Mouse (Mus musculus) neural tube, embryonic 15.5 days (tissue): ENCODE results near the gene Fbxw27. TPM values are rescaled to one million over a fixed set of nuclear protein-coding genes. Genes with fewer than 3 reads are reported as not detected.
"Not testable (repeated sequence)": the region's sequence is repeated elsewhere in the genome, so short reads cannot be mapped to it uniquely, and the experiment has no call there.

ENCODE experiments used
- ATAC-seq: fragments of 200-750 bp; cut with Nextera tagmentation; 2 replicates; pipeline ENCODE4 v1.8.0; 2017; ENCODE audit warnings: mild to moderate bottlenecking, moderate TSS enrichment, moderate library complexity; ENCODE audit not compliant: low FRiP score
- H3K27ac ChIP-seq: fragments of 300-500 bp; sonication (generic); replicated peaks from 2 replicates; pipeline ENCODE4 v1.5.1; 2015; ENCODE audit warnings: mild to moderate bottlenecking, inconsistent platforms
- H3K27me3 ChIP-seq: fragments of 300-500 bp; sonication (generic); replicated peaks from 2 replicates; pipeline ENCODE4 v1.6.1; 2015; ENCODE audit warnings: inconsistent platforms
- H3K36me3 ChIP-seq: fragments of 300-500 bp; sonication (generic); 2 replicates; pipeline ENCODE4 v1.6.1; 2015; ENCODE audit warnings: inconsistent platforms
- H3K4me1 ChIP-seq: fragments of 300-500 bp; sonication (generic); 2 replicates; pipeline ENCODE4 v1.6.1; 2015; ENCODE audit warnings: inconsistent platforms
- H3K4me2 ChIP-seq: fragments of 300-500 bp; sonication (generic); 2 replicates; pipeline ENCODE4 v1.6.1; 2015; ENCODE audit warnings: inconsistent platforms, mild to moderate bottlenecking, moderate library complexity
- H3K4me3 ChIP-seq: fragments of 300-500 bp; sonication (generic); replicated peaks from 2 replicates; pipeline ENCODE4 v1.5.1; 2015; ENCODE audit warnings: mild to moderate bottlenecking, inconsistent platforms
- H3K9ac ChIP-seq: fragments of 300-500 bp; sonication (generic); replicated peaks from 2 replicates; pipeline ENCODE4 v1.6.1; 2015; ENCODE audit warnings: mild to moderate bottlenecking, inconsistent platforms
- H3K9me3 ChIP-seq: fragments of 300-500 bp; sonication (generic); replicated peaks from 2 replicates; pipeline ENCODE4 v1.6.1; 2016; ENCODE audit warnings: inconsistent platforms
- WGBS: fragments of 180-500 bp; shearing (Covaris S2); methylation state at CpG from one replicate; pipeline ENCODE4 v1.1.7; 2015; ENCODE audit warnings: mixed read lengths; 5-methylcytosine and 5-hydroxymethylcytosine counted together
- polyA plus RNA-seq: library from polyadenylated mRNA; unstranded; fragments of >200 nt; fragmentation: Nextera tagmentation; extraction: Ambion mirVana; gene quantifications from 2 replicates; pipeline ENCODE4 v1.2.1, GENCODE M21; 2015

The Fbxw27 gene
- not detected in 2 replicates for polyA plus RNA-seq

DNA sequence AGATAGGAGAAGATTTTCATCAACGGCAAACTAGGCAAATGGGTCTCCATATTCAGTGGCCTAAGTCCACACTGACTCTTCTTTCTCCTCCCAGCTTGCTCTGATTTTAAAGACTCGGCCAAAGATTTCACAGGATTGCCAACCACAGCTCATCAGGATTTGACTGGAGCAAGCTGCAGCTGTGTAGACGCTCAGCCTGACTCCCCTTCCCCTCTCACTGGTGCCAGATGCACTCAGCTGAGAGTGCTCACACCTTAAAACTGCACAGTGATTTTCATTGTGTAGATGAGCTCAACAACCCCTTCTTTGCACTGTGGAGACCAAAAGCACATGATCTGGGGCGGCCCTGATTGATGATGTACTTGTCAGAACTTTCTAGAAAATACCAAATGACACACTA lies at the start of gene Fbxw27:
Gene Fbxw27, minus strand, starts transcription at position 101 of the 400 bp plus-strand sequence.
- H3K4me1 ChIP-seq, H3K4me2 ChIP-seq, H3K27me3 ChIP-seq, ATAC-seq, H3K27ac ChIP-seq, H3K9me3 ChIP-seq, H3K36me3 ChIP-seq, H3K4me3 ChIP-seq, H3K9ac ChIP-seq: not testable (repeated sequence)
- 88% methylated on average over 4 of the region's 4 CpGs for WGBS

DNA sequence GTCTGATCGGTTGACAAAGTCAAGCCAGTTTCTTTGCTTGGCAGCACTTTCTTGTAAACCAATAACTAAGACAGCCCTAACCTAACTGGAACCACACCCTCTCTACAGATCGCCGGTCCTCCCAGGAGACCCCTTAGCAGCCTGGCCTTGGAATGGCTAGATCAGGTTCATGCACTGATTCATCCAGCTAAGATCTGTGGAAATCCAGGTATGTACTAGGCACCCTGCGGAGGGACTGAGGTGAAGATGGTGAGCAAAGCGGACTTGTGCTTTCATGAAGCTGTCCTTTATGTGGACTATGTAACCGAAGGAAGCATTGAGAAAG lies 42.6 kb upstream of the Fbxw27 start:
- Histone ChIP-seq H3K4me1 (peaks cover 13% of the 10 kb centered on the region), H3K9me3 (no peaks in the 10 kb centered on the region), H3K9ac (peak overlapping the region; percentile 69), H3K4me3 (peak overlapping the region; percentile 74), H3K4me2 (peak overlapping the region; percentile 92), H3K36me3 (peaks cover 15% of the 10 kb centered on the region), H3K27me3 (no peaks in the 10 kb centered on the region), H3K27ac (peak overlapping the region; percentile 92)
- 7% methylated on average over 6 of the region's 6 CpGs for WGBS
- ATAC-seq, result peak; percentile 59

DNA sequence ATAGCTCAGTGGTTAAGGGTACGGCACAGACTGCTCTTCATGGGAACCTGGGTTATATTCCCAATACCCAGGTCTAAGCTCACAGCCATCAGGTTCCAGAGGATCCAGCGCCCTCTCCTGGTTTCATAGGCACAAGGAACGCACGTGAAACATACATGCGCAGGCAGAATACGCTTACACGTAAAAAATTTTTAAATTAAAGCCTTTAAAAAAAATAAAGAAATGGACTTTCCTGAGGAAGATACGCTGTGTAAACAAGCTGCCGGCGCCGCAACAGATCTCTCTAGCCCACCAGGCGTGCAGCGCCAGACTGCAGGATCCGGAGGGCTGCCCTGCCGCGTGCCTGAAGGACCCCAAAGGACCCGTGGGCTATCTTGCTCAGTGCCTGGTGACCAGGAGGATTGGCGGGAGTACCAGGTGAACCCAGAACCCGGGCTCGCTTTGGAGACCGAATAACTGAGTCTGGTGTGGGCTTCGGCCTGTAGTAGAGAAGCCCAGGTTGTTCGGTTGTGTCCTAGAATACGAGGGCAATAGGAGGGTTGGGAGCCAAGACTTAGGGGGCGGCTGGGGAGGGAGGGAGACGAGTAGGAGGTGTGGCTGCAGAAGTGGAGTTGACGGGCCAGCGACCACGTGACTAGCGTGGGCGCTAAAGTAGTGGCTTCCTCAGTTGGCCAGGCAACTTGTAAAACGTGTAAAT lies 42.1 kb upstream of the Fbxw27 start, which contains the start of gene Nme6:
Gene Nme6, plus strand, starts transcription at position 359 of the 697 bp plus-strand sequence.
- H3K27ac ChIP-seq, result peak within 1 kb of the TSS; percentile 92
- ATAC-seq, result peak; percentile 97
- peak within 1 kb of the TSS; percentile 92 for H3K4me2 ChIP-seq
- H3K4me1 ChIP-seq, result peaks cover 13% of the 10 kb centered on the region
- no peaks in the 10 kb centered on the region for H3K9me3 ChIP-seq
- H3K36me3 ChIP-seq, result peaks cover 13% of the 10 kb centered on the region
- H3K4me3 ChIP-seq, result peak within 1 kb of the TSS; percentile 74
- WGBS, result under 1% methylated on average over 32 of the region's 32 CpGs
- no peaks in the 10 kb centered on the region for H3K27me3 ChIP-seq
- H3K9ac ChIP-seq, result peak within 1 kb of the TSS; percentile 69

DNA sequence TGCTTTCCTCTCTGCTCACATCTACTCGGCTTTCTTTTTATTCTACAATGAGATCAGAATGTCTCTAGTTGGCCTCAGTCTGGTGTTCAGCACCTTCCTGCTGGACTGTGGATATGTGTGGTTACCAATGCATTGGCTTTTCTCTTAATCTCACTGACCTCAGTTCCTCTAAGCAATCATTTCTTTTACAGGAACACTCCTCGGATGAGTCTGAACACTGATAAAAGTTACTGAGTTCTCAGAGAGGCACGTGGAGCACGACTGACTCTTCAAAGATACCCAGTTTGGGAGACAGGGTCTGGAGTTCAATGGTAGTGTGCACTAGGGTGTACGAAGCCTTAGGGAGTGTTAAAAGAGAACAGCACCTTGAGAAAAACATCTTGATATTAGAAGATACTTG lies 35.7 kb upstream of the Fbxw27 start:
- H3K4me3 ChIP-seq, result no peak overlapping the region
- H3K9ac ChIP-seq, result no peak overlapping the region
- no peak overlapping the region for H3K27ac ChIP-seq
- H3K9me3 ChIP-seq, result no peaks in the 10 kb centered on the region
- no peaks in the 10 kb centered on the region for H3K4me1 ChIP-seq
- 80% methylated on average over 5 of the region's 5 CpGs for WGBS
- H3K4me2 ChIP-seq, result no peak overlapping the region
- H3K36me3 ChIP-seq, result peaks cover 4% of the 10 kb centered on the region; the same call in 1 of the 2 replicates
- no peak for ATAC-seq
- H3K27me3 ChIP-seq, result no peaks in the 10 kb centered on the region

GRCm38 (mm10) chr9:109825739-109826138 lies 35.3 kb upstream of the Fbxw27 start:
- Histone ChIP-seq H3K36me3 (peaks cover 4% of the 10 kb centered on the region; the same call in 1 of the 2 replicates), H3K27me3 (no peaks in the 10 kb centered on the region), H3K27ac (no peak overlapping the region), H3K4me3 (no peak overlapping the region), H3K9me3 (no peaks in the 10 kb centered on the region), H3K9ac (no peak overlapping the region), H3K4me2 (no peak overlapping the region), H3K4me1 (no peaks in the 10 kb centered on the region)
- WGBS, result 74% methylated on average over 4 of the region's 4 CpGs
- ATAC-seq, result no peak

GRCm38 (mm10) chr9:109816341-109816740 lies 25.9 kb upstream of the Fbxw27 start:
- no peaks in the 10 kb centered on the region for H3K27me3 ChIP-seq
- H3K9ac ChIP-seq, result no peak overlapping the region
- H3K4me2 ChIP-seq, result no peak overlapping the region
- H3K9me3 ChIP-seq, result no peaks in the 10 kb centered on the region
- H3K4me1 ChIP-seq, result peaks cover 7% of the 10 kb centered on the region; the same call in 1 of the 2 replicates
- no peak overlapping the region for H3K4me3 ChIP-seq
- H3K27ac ChIP-seq, result no peak overlapping the region
- 67% methylated on average over 6 of the region's 6 CpGs for WGBS
- no peaks in the 10 kb centered on the region for H3K36me3 ChIP-seq
- no peak for ATAC-seq

- no peaks in the 10 kb centered on the region for H3K9me3 ChIP-seq
- H3K9ac ChIP-seq, result 0 out of 2 replicates have a peak overlapping the region, but pooled peaks have one; percentile 28
- H3K36me3 ChIP-seq, result no peaks in the 10 kb centered on the region
- H3K4me1 ChIP-seq, result peaks cover 7% of the 10 kb centered on the region; the same call in 1 of the 2 replicates
- H3K27me3 ChIP-seq, result no peaks in the 10 kb centered on the region
- H3K27ac ChIP-seq, result no peak overlapping the region
- H3K4me3 ChIP-seq, result no peak overlapping the region
- peak; percentile 41; the same call in 1 of the 2 replicates for ATAC-seq
- WGBS, result 26% methylated on average over 7 of the region's 7 CpGs
- H3K4me2 ChIP-seq, result no peak overlapping the region
Observed at GRCm38 (mm10) chr9:109813424-109813823, 23.0 kb upstream of the Fbxw27 start.

- no peak for ATAC-seq
- Histone ChIP-seq H3K4me3 (no peak within 1 kb of the TSS), H3K27ac (no peak within 1 kb of the TSS), H3K4me1 (peaks cover 7% of the 10 kb centered on the region; the same call in 1 of the 2 replicates), H3K4me2 (no peak within 1 kb of the TSS), H3K36me3 (no peaks in the 10 kb centered on the region), H3K9ac (no peak within 1 kb of the TSS), H3K9me3 (no peaks in the 10 kb centered on the region), H3K27me3 (no peaks in the 10 kb centered on the region)
- WGBS, result 49% methylated on average over 1 of the region's 1 CpGs
Observed at GRCm38 (mm10) chr9:109811980-109812379, 21.5 kb upstream of the Fbxw27 start, which contains the start of gene Spink8. Spink8 (plus strand) TSS chr9:109812280.

GRCm38 (mm10) chr9:109807898-109808297 lies 17.4 kb upstream of the Fbxw27 start:
- Histone ChIP-seq H3K27me3 (no peaks in the 10 kb centered on the region), H3K4me1 (no peaks in the 10 kb centered on the region), H3K36me3 (no peaks in the 10 kb centered on the region), H3K27ac (no peak overlapping the region), H3K4me3 (no peak overlapping the region), H3K9me3 (no peaks in the 10 kb centered on the region), H3K9ac (no peak overlapping the region), H3K4me2 (no peak overlapping the region)
- no peak for ATAC-seq
- 68% methylated on average over 3 of the region's 3 CpGs for WGBS

DNA sequence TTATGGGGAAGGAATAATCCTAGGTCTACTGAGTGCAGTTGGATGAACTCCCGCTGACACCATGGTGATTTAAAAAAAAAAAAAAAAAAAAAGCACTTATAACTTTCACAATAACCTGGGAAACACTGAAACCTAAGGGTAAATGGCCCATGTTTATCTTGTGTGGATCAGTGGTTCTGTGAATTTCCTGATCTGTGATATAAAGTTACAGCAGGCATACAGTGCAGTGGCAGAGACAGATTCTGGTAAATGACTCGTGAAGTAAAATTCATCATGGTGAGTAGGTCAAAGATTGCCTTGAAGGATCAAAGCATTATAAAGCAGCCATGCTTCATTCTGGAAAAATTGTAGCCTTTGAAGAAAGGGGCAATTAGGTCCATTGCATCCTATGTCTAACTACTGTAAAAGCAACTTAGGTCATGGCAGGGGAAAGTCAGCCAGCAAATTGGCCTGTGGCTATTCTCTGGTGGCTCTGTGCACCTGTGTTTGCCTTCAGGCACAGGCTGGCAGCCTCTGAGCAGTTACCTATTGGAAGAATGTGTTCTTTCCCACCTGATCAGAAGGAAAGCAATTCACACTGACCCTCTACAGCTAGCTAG lies 16.3 kb upstream of the Fbxw27 start:
- H3K36me3 ChIP-seq, result no peaks in the 10 kb centered on the region
- WGBS, result 87% methylated on average over 2 of the region's 2 CpGs
- H3K4me3 ChIP-seq, result no peak overlapping the region
- H3K4me2 ChIP-seq, result no peak overlapping the region
- H3K4me1 ChIP-seq, result no peaks in the 10 kb centered on the region
- ATAC-seq, result no peak
- H3K27me3 ChIP-seq, result no peaks in the 10 kb centered on the region
- no peak overlapping the region for H3K27ac ChIP-seq
- no peaks in the 10 kb centered on the region for H3K9me3 ChIP-seq
- no peak overlapping the region for H3K9ac ChIP-seq

GRCm38 (mm10) chr9:109806260-109806659 lies 15.8 kb upstream of the Fbxw27 start:
- no peaks in the 10 kb centered on the region for H3K27me3 ChIP-seq
- no peak overlapping the region for H3K27ac ChIP-seq
- WGBS, result 50% methylated on average over 1 of the region's 1 CpGs
- no peak overlapping the region for H3K9ac ChIP-seq
- H3K4me2 ChIP-seq, result no peak overlapping the region
- no peak for ATAC-seq
- H3K9me3 ChIP-seq, result no peaks in the 10 kb centered on the region
- H3K4me3 ChIP-seq, result no peak overlapping the region
- H3K36me3 ChIP-seq, result no peaks in the 10 kb centered on the region
- no peaks in the 10 kb centered on the region for H3K4me1 ChIP-seq

GRCm38 (mm10) chr9:109805596-109805995 lies 15.1 kb upstream of the Fbxw27 start:
- not testable (repeated sequence) for H3K36me3 ChIP-seq, H3K9me3 ChIP-seq, H3K4me1 ChIP-seq, H3K27ac ChIP-seq, H3K9ac ChIP-seq, ATAC-seq, H3K4me3 ChIP-seq, H3K27me3 ChIP-seq, H3K4me2 ChIP-seq
- 81% methylated on average over 2 of the region's 2 CpGs for WGBS
